Mouse (Mus musculus) kidney, embryonic 16.5 days (tissue): ENCODE data around the gene Gm37240. TPM values are rescaled to one million over a fixed set of nuclear protein-coding genes. Genes with fewer than 3 reads are reported as not detected.

ENCODE experiments used
- ATAC-seq: fragments of 200-750 bp; cut with Nextera tagmentation; 2 replicates; pipeline ENCODE4 v1.8.0; 2017; ENCODE audit warnings: moderate TSS enrichment; ENCODE audit not compliant: low FRiP score, low TSS enrichment
- H3K27ac ChIP-seq: fragments of 300-500 bp; sonication (generic); 2 replicates; pipeline ENCODE4 v1.5.1; 2014; ENCODE audit warnings: low read length
- H3K27me3 ChIP-seq: fragments of 300-500 bp; sonication (generic); 2 replicates; pipeline ENCODE4 v1.6.1; 2014; ENCODE audit warnings: low read length, control low read depth, mixed read lengths; ENCODE audit not compliant: insufficient read depth
- H3K36me3 ChIP-seq: fragments of 300-500 bp; sonication (generic); 2 replicates; pipeline ENCODE4 v1.6.1; 2014; ENCODE audit warnings: low read length, control low read depth, mixed read lengths; ENCODE audit not compliant: insufficient read depth
- H3K4me1 ChIP-seq: fragments of 300-500 bp; sonication (generic); 2 replicates; pipeline ENCODE4 v1.6.1; 2014; ENCODE audit warnings: low read length, control low read depth, mixed read lengths; ENCODE audit not compliant: insufficient read depth
- H3K4me2 ChIP-seq: fragments of 300-500 bp; sonication (generic); replicated peaks from 2 replicates; pipeline ENCODE4 v1.6.1; 2014; ENCODE audit warnings: low read depth, low read length
- H3K4me3 ChIP-seq: fragments of 300-500 bp; sonication (generic); 2 replicates; pipeline ENCODE4 v1.5.1; 2014; ENCODE audit warnings: mild to moderate bottlenecking, low read length
- H3K9ac ChIP-seq: fragments of 300-500 bp; sonication (generic); replicated peaks from 2 replicates; pipeline ENCODE4 v1.6.1; 2014; ENCODE audit warnings: low read length
- H3K9me3 ChIP-seq: fragments of 300-500 bp; sonication (generic); 2 replicates; pipeline ENCODE4 v1.6.1; 2016; ENCODE audit warnings: low read length, control low read depth
- WGBS: fragments of 180-500 bp; shearing (Covaris S2); extraction: QIAGEN DNeasy Blood & Tissue Kit; methylation state at CpG from one replicate; pipeline ENCODE4 v1.1.7; 2014; 5-methylcytosine and 5-hydroxymethylcytosine counted together
- polyA plus RNA-seq: library from polyadenylated mRNA; unstranded; fragments of >200 nt; fragmentation: Nextera tagmentation; extraction: Ambion mirVana; gene quantifications from 2 replicates; pipeline ENCODE4 v1.2.1, GENCODE M21; 2015

Gm37240 gene
- polyA plus RNA-seq, 1 experiment from 2014 or later = 8.7 TPM

GRCm38 (mm10) chr3:85741767-85742166, 145.6 kb downstream of the Gm37240 start:
- H3K9ac ChIP-seq = no peak overlapping the region
- WGBS = 79% methylated on average over 3 of the region's 3 CpGs

GRCm38 (mm10) chr3:85738591-85738990, 148.7 kb downstream of the Gm37240 start:
- Histone ChIP-seq H3K4me3 (no peak overlapping the region), H3K4me2 (no peak overlapping the region), H3K9me3 (no peaks in the 10 kb centered on the region), H3K4me1 (peaks cover 3% of the 10 kb centered on the region; the same call in 1 of the 2 replicates), H3K27ac (no peak overlapping the region), H3K9ac (no peak overlapping the region), H3K27me3 (no peaks in the 10 kb centered on the region), H3K36me3 (no peaks in the 10 kb centered on the region)
- 53% methylated on average over 3 of the region's 3 CpGs for WGBS
- ATAC-seq = peak; percentile 59; the same call in 1 of the 2 replicates

More at GRCm38 (mm10) chr3:85741767-85742166, 145.6 kb downstream of the Gm37240 start:
- H3K9me3 ChIP-seq = no peaks in the 10 kb centered on the region
- ATAC-seq = no peak
- H3K27me3 ChIP-seq = no peaks in the 10 kb centered on the region
- H3K36me3 ChIP-seq = no peaks in the 10 kb centered on the region
- H3K27ac ChIP-seq = no peak overlapping the region
- H3K4me3 ChIP-seq = no peak overlapping the region
- H3K4me2 ChIP-seq = no peak overlapping the region
- peaks cover 6% of the 10 kb centered on the region; the same call in 1 of the 2 replicates for H3K4me1 ChIP-seq

- H3K4me2 ChIP-seq = no peak overlapping the region
- no peak overlapping the region for H3K27ac ChIP-seq
- H3K9me3 ChIP-seq = no peaks in the 10 kb centered on the region
- ATAC-seq = no peak
- no peaks in the 10 kb centered on the region for H3K27me3 ChIP-seq
- no peaks in the 10 kb centered on the region for H3K36me3 ChIP-seq
- peaks cover 3% of the 10 kb centered on the region; the same call in 1 of the 2 replicates for H3K4me1 ChIP-seq
- 78% methylated on average over 5 of the region's 5 CpGs for WGBS
- H3K4me3 ChIP-seq = no peak overlapping the region
- no peak overlapping the region for H3K9ac ChIP-seq
These were observed 153.2 kb downstream of the Gm37240 start for GRCm38 (mm10) chr3:85733939-85734729.

- H3K9ac ChIP-seq = no peak overlapping the region
- H3K4me2 ChIP-seq = no peak overlapping the region
- 38% methylated on average over 2 of the region's 2 CpGs for WGBS
- no peak for ATAC-seq
- no peaks in the 10 kb centered on the region for H3K9me3 ChIP-seq
- no peaks in the 10 kb centered on the region for H3K27me3 ChIP-seq
- H3K4me1 ChIP-seq = no peaks in the 10 kb centered on the region
- no peak overlapping the region for H3K27ac ChIP-seq
- H3K36me3 ChIP-seq = no peaks in the 10 kb centered on the region
- H3K4me3 ChIP-seq = no peak overlapping the region
These were observed 160.1 kb downstream of the Gm37240 start for GRCm38 (mm10) chr3:85727171-85727570.

- Histone ChIP-seq H3K4me2 (no peak overlapping the region), H3K27me3 (no peaks in the 10 kb centered on the region), H3K9me3 (no peaks in the 10 kb centered on the region), H3K4me3 (no peak overlapping the region), H3K9ac (no peak overlapping the region), H3K4me1 (no peaks in the 10 kb centered on the region), H3K27ac (no peak overlapping the region), H3K36me3 (no peaks in the 10 kb centered on the region)
- no peak for ATAC-seq
- WGBS = 85% methylated on average over 3 of the region's 3 CpGs
These were observed 161.3 kb downstream of the Gm37240 start for GRCm38 (mm10) chr3:85725971-85726370.

GRCm38 (mm10) chr3:85725110-85725509, 162.2 kb downstream of the Gm37240 start:
- H3K4me2 ChIP-seq = no peak overlapping the region
- no peak overlapping the region for H3K4me3 ChIP-seq
- H3K9ac ChIP-seq = no peak overlapping the region
- H3K27me3 ChIP-seq = no peaks in the 10 kb centered on the region
- H3K4me1 ChIP-seq = no peaks in the 10 kb centered on the region
- no peak for ATAC-seq
- H3K9me3 ChIP-seq = no peaks in the 10 kb centered on the region
- H3K27ac ChIP-seq = no peak overlapping the region
- no peaks in the 10 kb centered on the region for H3K36me3 ChIP-seq
- WGBS = 64% methylated on average over 2 of the region's 2 CpGs

GRCm38 (mm10) chr3:85722581-85722980, 164.7 kb downstream of the Gm37240 start:
- 87% methylated on average over 6 of the region's 6 CpGs for WGBS
- no peak overlapping the region for H3K4me3 ChIP-seq
- H3K27ac ChIP-seq = no peak overlapping the region
- no peaks in the 10 kb centered on the region for H3K27me3 ChIP-seq
- no peaks in the 10 kb centered on the region for H3K36me3 ChIP-seq
- no peak overlapping the region for H3K4me2 ChIP-seq
- H3K9ac ChIP-seq = no peak overlapping the region
- ATAC-seq = no peak
- H3K9me3 ChIP-seq = no peaks in the 10 kb centered on the region
- H3K4me1 ChIP-seq = no peaks in the 10 kb centered on the region

- Histone ChIP-seq H3K9me3 (no peaks in the 10 kb centered on the region), H3K4me2 (no peak overlapping the region), H3K4me3 (no peak overlapping the region), H3K4me1 (no peaks in the 10 kb centered on the region), H3K36me3 (no peaks in the 10 kb centered on the region), H3K27ac (no peak overlapping the region), H3K9ac (no peak overlapping the region), H3K27me3 (no peaks in the 10 kb centered on the region)
- 86% methylated on average over 4 of the region's 4 CpGs for WGBS
- no peak for ATAC-seq
These were observed 171.5 kb downstream of the Gm37240 start for GRCm38 (mm10) chr3:85715764-85716297.

- no peak overlapping the region for H3K4me3 ChIP-seq
- 84% methylated on average over 7 of the region's 7 CpGs for WGBS
- ATAC-seq = no peak
- H3K9me3 ChIP-seq = no peaks in the 10 kb centered on the region
- H3K27me3 ChIP-seq = no peaks in the 10 kb centered on the region
- no peak overlapping the region for H3K4me2 ChIP-seq
- H3K36me3 ChIP-seq = no peaks in the 10 kb centered on the region
- H3K27ac ChIP-seq = no peak overlapping the region
- H3K9ac ChIP-seq = no peak overlapping the region
- H3K4me1 ChIP-seq = no peaks in the 10 kb centered on the region
These were observed 173.2 kb downstream of the Gm37240 start for GRCm38 (mm10) chr3:85713936-85714709.
